Mouse (Mus musculus) bone marrow macrophage, adult 2 months (primary cell): ENCODE data around the gene Ttc26.
"Not testable (repeated sequence)": the region's sequence is repeated elsewhere in the genome, so short reads cannot be mapped to it uniquely, and the experiment has no call there.

Source experiments
- CTCF ChIP-seq: IDR thresholded peaks from 2 replicates; pipeline ENCODE4 v1.5.1; 2012; ENCODE audit warnings: low read depth, mild to moderate bottlenecking, low read length, moderate library complexity
- POLR2A ChIP-seq: IDR thresholded peaks from 2 replicates; pipeline ENCODE4 v1.6.1; 2012; ENCODE audit warnings: mild to moderate bottlenecking, low read depth, low read length, borderline replicate concordance

GRCm38 (mm10) chr6:38432457-38432856, 51.2 kb downstream of the Ttc26 start:
- not testable (repeated sequence) for TF ChIP-seq POLR2A, CTCF
